Mouse (Mus musculus) myocyte (in vitro differentiated cells): ENCODE measurements around the gene Dnase1l3.

Experiments
- CEBPB ChIP-seq: IDR thresholded peaks from 2 replicates; pipeline ENCODE4 v1.6.1; 2011; ENCODE audit warnings: mild to moderate bottlenecking, moderate library complexity; ENCODE audit not compliant: poor library complexity, insufficient read depth, severe bottlenecking
- E2F4 ChIP-seq: IDR thresholded peaks from one replicate; pipeline ENCODE4 v1.6.1; 2011; ENCODE audit warnings: mild to moderate bottlenecking, control low read depth, moderate library complexity; ENCODE audit not compliant: insufficient read depth
- MAX ChIP-seq: IDR thresholded peaks from one replicate; pipeline ENCODE4 v1.6.1; 2011; ENCODE audit warnings: low read depth, mild to moderate bottlenecking, control low read depth
- MYOG ChIP-seq, 3 experiments: IDR thresholded peaks; one replicate each; pipeline ENCODE4 v1.6.1; 2011; ENCODE audit warnings: control low read depth in 2 of 3, low read depth in 2 of 3, mild to moderate bottlenecking in 2 of 3; ENCODE audit not compliant: insufficient read length in 2 of 3, control insufficient read depth in 1 of 3, insufficient read depth in 1 of 3
- POLR2A ChIP-seq: IDR thresholded peaks from one replicate; pipeline ENCODE4 v1.6.1; 2011; ENCODE audit warnings: low read depth, mild to moderate bottlenecking, control low read depth, moderate library complexity; ENCODE audit not compliant: insufficient read length
- POLR2AphosphoS2 ChIP-seq: IDR thresholded peaks from one replicate; pipeline ENCODE4 v1.6.1; 2011; ENCODE audit warnings: low read depth, control low read depth; ENCODE audit not compliant: insufficient read length
- TCF12 ChIP-seq: IDR thresholded peaks from one replicate; pipeline ENCODE4 v1.6.1; 2011; ENCODE audit warnings: mild to moderate bottlenecking, control low read depth; ENCODE audit not compliant: poor library complexity, insufficient read depth, severe bottlenecking
- TCF3 ChIP-seq: IDR thresholded peaks from one replicate; pipeline ENCODE4 v1.6.1; 2011; ENCODE audit warnings: low read depth, control low read depth; ENCODE audit not compliant: insufficient read length
- USF1 ChIP-seq: IDR thresholded peaks from one replicate; pipeline ENCODE4 v1.6.1; 2011; ENCODE audit warnings: low read depth, mild to moderate bottlenecking, control low read depth, moderate library complexity

DNA sequence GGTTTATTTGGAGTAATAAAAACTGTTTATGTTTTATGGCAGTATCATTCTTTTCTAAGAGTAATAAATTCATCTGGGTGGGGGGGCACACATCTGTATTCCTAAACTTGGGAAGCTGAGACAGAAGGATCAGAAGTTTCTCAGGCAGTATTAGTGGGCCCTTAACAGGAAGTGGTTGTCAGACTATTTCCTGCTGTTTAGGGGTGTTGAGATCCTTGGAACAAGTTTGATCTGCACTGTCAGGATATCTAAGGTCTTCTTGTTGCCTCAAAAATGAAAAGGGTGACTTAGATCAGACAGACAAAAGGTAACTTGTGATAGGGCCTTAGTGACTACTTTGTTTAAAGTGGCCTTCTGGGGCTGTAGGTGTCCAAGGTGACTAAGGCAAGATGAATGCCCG, 16.2 kb downstream of the Dnase1l3 start:
- TF ChIP-seq POLR2A: no peak
- no peak for TF ChIP-seq MYOG (IDR thresholded peaks at IDR 0.05; ENCODE audit: control insufficient read depth in 1 of 3, insufficient read depth in 1 of 3, insufficient read length in 2 of 3, low read depth in 2 of 3)
- no peak for TF ChIP-seq E2F4
- no peak for TF ChIP-seq USF1
- no peak for TF ChIP-seq MAX
- TF ChIP-seq CEBPB: no peak
- no peak for TF ChIP-seq TCF3
- no peak for TF ChIP-seq POLR2AphosphoS2
- no peak for TF ChIP-seq TCF12
